Mouse (Mus musculus) ES-Bruce4 (cell line): ENCODE measurements around the gene Cdc42ep3. TPM values are rescaled to one million over a fixed set of nuclear protein-coding genes. Genes with fewer than 3 reads are reported as not detected.
A peak's percentile ranks its signal among the peaks of the same experiment; 100 is the strongest.

Experiments
- H3K27ac ChIP-seq: 2 replicates; pipeline ENCODE4 v1.5.1; 2012; ENCODE audit warnings: low read length, inconsistent platforms; ENCODE audit not compliant: insufficient read depth
- H3K27me3 ChIP-seq: 2 replicates; pipeline ENCODE4 v1.6.1; 2012; ENCODE audit warnings: mild to moderate bottlenecking, low read length, inconsistent platforms; ENCODE audit not compliant: control insufficient read depth, poor library complexity, insufficient read depth, severe bottlenecking
- H3K36me3 ChIP-seq: 2 replicates; pipeline ENCODE4 v1.6.1; 2012; ENCODE audit warnings: inconsistent platforms, mild to moderate bottlenecking, low read length, moderate library complexity; ENCODE audit not compliant: control insufficient read depth, poor library complexity, insufficient read depth, severe bottlenecking
- H3K4me1 ChIP-seq: one replicate; pipeline ENCODE4 v1.8.1; 2011; ENCODE audit warnings: low read length; ENCODE audit not compliant: control insufficient read depth, insufficient read depth
- H3K4me3 ChIP-seq: 2 replicates; pipeline ENCODE4 v1.5.1; 2011; ENCODE audit warnings: low read depth, mild to moderate bottlenecking, low read length
- H3K9ac ChIP-seq: 2 replicates; pipeline ENCODE4 v1.6.1; 2012; ENCODE audit warnings: low read depth, mild to moderate bottlenecking, inconsistent platforms; ENCODE audit not compliant: poor library complexity, severe bottlenecking
- H3K9me3 ChIP-seq: replicated peaks from 2 replicates; pipeline ENCODE4 v1.6.1; 2012; ENCODE audit warnings: mild to moderate bottlenecking, low read length, inconsistent platforms; ENCODE audit not compliant: control insufficient read depth, poor library complexity, insufficient read depth, severe bottlenecking
- CTCF ChIP-seq: IDR thresholded peaks from one replicate; pipeline ENCODE4 v1.8.1; 2011; ENCODE audit warnings: low read depth, low read length
- EP300 ChIP-seq: IDR thresholded peaks from 2 replicates; pipeline ENCODE4 v1.6.1; 2011; ENCODE audit warnings: low read depth, low read length; ENCODE audit not compliant: insufficient read depth
- POLR2A ChIP-seq: IDR thresholded peaks from one replicate; pipeline ENCODE4 v1.8.1; 2011; ENCODE audit warnings: low read length; ENCODE audit not compliant: insufficient read depth
- polyA plus RNA-seq: library from polyadenylated mRNA; stranded (reverse); fragments of >200 nt; gene quantifications from 2 replicates; pipeline ENCODE4 v1.2.4, GENCODE M21; 2011; ENCODE audit warnings: low read depth; ENCODE audit not compliant: missing spikeins, insufficient read depth, insufficient read length

Cdc42ep3 gene
- polyA plus RNA-seq, 1 experiment: 9.6 TPM

DNA sequence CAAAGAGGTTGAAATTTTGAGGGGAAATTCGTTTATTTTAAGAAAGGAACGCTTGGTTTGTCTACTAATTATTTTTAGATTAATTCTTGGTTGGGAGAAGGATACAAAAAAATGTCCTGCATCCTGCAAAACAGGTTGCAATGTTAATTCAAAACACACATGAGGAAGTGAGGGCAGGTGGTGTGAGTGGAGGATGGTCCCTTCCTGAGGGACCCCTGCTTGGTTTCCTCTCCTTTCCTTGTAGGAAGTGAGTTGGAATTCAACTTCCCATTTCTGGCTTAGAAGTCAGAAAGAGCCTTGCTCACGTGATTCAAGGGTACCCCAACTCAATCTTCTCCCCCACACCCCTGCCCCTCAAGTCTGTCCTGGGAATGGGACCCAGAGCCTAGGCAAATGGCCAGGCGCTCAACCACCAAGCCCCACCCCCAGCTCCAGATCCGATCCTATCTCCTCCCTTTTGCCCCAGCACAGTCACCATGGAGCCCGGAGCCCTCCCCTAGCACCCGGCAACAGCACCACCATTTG lies 12.9 kb downstream of the Cdc42ep3 start:
- TF ChIP-seq CTCF (no peak), POLR2A (no peak), EP300 (no peak)
- H3K9ac ChIP-seq: peak overlapping the region; percentile 0; the same call in 1 of the 2 replicates

GRCm38 (mm10) chr17:79337494-79337893 lies 17.4 kb downstream of the Cdc42ep3 start:
- no peaks in the 10 kb centered on the region for H3K27me3 ChIP-seq

More for the DNA sequence above, 12.9 kb downstream of the Cdc42ep3 start:
- Histone ChIP-seq H3K4me1 (peaks cover 6% of the 10 kb centered on the region), H3K27ac (peak overlapping the region; percentile 37; the same call in 1 of the 2 replicates), H3K4me3 (no peak overlapping the region), H3K36me3 (no peaks in the 10 kb centered on the region), H3K9me3 (no peaks in the 10 kb centered on the region), H3K27me3 (no peaks in the 10 kb centered on the region)

GRCm38 (mm10) chr17:79334701-79335100 lies 20.2 kb downstream of the Cdc42ep3 start:
- no peak overlapping the region for H3K4me3 ChIP-seq
- no peaks in the 10 kb centered on the region for H3K9me3 ChIP-seq
- H3K4me1 ChIP-seq: peaks cover 6% of the 10 kb centered on the region
- no peak overlapping the region for H3K9ac ChIP-seq
- TF ChIP-seq CTCF: no peak
- TF ChIP-seq POLR2A: no peak
- no peak for TF ChIP-seq EP300
- no peaks in the 10 kb centered on the region for H3K27me3 ChIP-seq
- H3K27ac ChIP-seq: no peak overlapping the region
- no peaks in the 10 kb centered on the region for H3K36me3 ChIP-seq

More at GRCm38 (mm10) chr17:79337494-79337893, 17.4 kb downstream of the Cdc42ep3 start:
- H3K27ac ChIP-seq: no peak overlapping the region
- H3K4me1 ChIP-seq: peaks cover 6% of the 10 kb centered on the region
- TF ChIP-seq CTCF (no peak), POLR2A (no peak), EP300 (no peak)
- H3K9me3 ChIP-seq: no peaks in the 10 kb centered on the region
- H3K4me3 ChIP-seq: no peak overlapping the region
- no peak overlapping the region for H3K9ac ChIP-seq
- no peaks in the 10 kb centered on the region for H3K36me3 ChIP-seq

- H3K9me3 ChIP-seq: no peaks in the 10 kb centered on the region
- TF ChIP-seq POLR2A (no peak), CTCF (no peak), EP300 (no peak)
- no peaks in the 10 kb centered on the region for H3K27me3 ChIP-seq
- no peak overlapping the region for H3K4me3 ChIP-seq
- no peaks in the 10 kb centered on the region for H3K36me3 ChIP-seq
- H3K4me1 ChIP-seq: peaks cover 6% of the 10 kb centered on the region
- no peak overlapping the region for H3K27ac ChIP-seq
- no peak overlapping the region for H3K9ac ChIP-seq
These were observed 21.2 kb downstream of the Cdc42ep3 start for GRCm38 (mm10) chr17:79333650-79334049.

- Histone ChIP-seq H3K4me3 (no peak overlapping the region), H3K9ac (no peak overlapping the region), H3K4me1 (peaks cover 3% of the 10 kb centered on the region), H3K9me3 (no peaks in the 10 kb centered on the region), H3K36me3 (no peaks in the 10 kb centered on the region), H3K27me3 (no peaks in the 10 kb centered on the region), H3K27ac (no peak overlapping the region)
- TF ChIP-seq CTCF: no peak
- no peak for TF ChIP-seq POLR2A
- no peak for TF ChIP-seq EP300
These were observed 22.0 kb downstream of the Cdc42ep3 start for GRCm38 (mm10) chr17:79332864-79333263.

DNA sequence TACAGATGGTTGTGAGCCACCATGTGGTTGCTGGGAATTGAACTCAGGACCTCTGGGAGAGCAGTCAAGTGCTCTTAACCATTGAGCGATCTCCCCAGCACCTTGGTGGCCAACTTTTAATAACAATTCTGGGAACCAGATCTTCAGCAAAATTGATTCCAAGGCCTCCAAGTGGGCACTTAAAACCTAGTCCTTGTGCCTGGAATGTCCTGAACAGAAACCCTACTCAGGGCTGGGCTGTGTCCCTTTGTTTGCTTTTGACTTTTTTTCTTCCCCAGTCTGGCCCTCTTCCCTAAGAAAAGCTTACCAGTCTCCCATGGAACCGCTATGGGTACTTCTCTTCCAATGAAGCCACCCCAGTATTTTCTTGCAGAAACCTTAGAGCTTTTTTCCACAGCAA lies 24.5 kb downstream of the Cdc42ep3 start:
- H3K9me3 ChIP-seq: no peaks in the 10 kb centered on the region
- no peaks in the 10 kb centered on the region for H3K4me1 ChIP-seq
- no peak overlapping the region for H3K4me3 ChIP-seq
- no peak overlapping the region for H3K9ac ChIP-seq
- no peaks in the 10 kb centered on the region for H3K27me3 ChIP-seq
- no peak overlapping the region for H3K27ac ChIP-seq
- TF ChIP-seq CTCF (no peak), POLR2A (no peak), EP300 (no peak)
- H3K36me3 ChIP-seq: no peaks in the 10 kb centered on the region
